Mouse (Mus musculus): ENCODE results near the gene Fign. TPM values are rescaled to one million over a fixed set of nuclear protein-coding genes. Genes with fewer than 3 reads are reported as not detected.

Gene Fign
- 1 to 10 TPM; 3.6 to 6.8 TPM for total RNA-seq (2021)
- polyA plus RNA-seq (2012; rRNA removed) = 2.3 and 2.9 TPM in 2 replicates
- long read RNA-seq = 0 reads

DNA sequence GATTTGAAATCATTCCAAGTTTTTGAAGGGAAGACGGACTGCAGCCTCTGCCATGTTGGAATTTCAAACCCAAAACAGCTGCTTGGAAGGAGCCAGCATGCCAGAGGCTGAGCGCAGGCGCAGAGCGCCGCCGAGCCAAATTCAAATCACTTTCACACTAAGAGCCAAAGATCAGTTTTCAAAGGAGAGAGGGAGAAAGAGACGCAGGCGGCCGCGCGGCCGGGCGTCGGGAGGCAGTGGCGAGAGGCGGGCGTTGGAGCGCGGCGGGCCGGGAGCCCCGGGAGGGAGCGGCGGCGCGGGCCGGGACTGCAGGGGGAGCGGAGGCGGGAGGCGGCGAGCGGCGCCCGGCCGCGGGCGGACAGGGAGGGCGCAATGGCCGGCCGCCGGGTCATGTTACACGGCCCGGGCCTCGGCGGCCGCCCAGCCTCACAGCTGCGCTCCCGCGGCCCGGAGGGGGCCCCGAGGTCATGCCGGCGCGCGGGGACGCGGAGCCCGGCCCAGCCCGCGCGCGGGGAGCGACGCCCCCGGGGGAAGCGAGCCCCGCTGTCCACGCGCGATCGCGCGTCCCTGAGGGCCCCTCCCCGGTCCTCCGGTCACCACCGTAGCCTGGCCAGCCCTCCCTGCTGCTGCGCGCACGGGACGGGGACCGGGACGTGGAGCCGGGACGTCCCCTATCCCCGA lies at the start of gene Fign:
Gene Fign (minus strand): TSS at position 102 of the 681 bp plus-strand sequence.
- peak; percentile 92 for DNase-seq

DNA sequence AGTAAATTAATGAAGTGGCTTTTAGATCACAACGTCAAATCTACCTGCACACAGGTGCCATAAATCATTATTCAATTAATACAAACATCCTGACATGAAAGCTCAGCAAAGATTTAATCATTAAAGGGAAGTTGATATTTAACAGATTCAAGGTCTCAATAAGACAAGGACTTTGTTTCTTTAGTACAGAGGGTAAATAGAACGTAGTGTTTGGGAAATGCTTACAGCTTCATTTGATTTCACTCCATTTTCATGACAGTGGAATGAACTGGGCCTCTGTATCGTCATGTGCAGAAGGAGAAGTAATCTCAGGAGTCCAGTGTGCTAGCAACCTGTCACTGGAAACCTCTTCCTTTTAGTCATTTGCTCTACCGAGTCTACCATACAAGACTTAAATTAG lies 35.8 kb upstream of the Fign start:
- no peak for DNase-seq

- no peak for DNase-seq
These were observed 22.7 kb upstream of the Fign start for GRCm38 (mm10) chr2:64120495-64120894.

GRCm38 (mm10) chr2:64116613-64117012 lies 18.8 kb upstream of the Fign start:
- no peak for DNase-seq

DNA sequence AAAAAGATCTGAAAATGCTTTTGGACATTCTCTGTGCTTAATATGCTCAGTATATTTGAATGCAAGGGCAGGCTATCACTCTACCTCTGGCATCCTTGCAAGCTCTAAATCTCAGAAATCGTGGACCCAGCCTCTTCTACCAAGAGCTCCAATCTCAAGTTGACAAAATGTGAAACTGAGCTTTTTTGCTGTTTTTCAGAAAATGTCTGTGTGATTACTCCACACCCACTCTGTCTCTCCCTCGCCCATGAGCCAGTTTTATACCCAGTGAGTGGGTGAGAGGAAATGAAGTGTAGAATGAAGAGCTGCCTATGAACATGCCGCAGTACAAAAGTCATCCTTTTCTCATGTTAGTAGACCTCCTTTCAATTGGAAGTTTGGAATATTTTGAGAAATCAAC lies 13.3 kb upstream of the Fign start:
- no peak for DNase-seq

DNA sequence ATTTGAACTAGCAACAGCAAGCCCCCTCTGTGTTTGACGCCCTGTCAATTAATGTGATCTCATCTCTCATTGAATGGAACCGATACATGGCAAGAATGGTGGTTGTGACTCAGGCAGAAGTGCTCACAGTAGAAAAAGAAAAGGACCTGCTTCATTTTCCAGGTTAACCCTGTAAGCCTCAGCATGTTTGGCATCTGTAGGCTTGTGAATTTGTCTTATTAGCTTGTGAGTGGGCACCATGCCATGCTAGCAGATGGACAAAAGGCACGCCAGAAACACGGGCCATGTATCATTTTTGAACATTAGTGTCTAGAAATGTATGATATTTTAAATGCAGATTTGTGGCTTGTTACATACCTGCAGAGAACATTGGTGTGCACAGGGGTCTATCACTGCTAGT lies 12.0 kb upstream of the Fign start:
- DNase-seq = no peak

DNA sequence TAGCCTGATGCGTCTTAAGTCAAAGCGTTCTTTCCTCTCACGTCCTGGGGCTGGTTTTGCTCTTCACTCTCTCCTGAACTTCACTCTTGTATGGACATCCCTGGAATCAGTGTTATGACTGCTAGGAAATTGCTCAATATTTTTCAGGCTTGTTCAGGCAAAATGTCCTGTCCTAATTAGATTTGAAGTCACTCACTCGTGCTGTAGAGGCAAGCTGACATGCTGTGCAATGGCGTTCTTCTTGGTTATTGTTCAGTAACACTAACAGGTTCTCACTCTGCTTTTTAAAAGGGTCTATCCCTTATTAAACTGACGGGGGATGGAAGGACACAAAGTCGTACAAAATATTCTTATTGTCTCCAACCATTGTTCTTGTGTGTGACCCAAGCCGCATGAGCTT lies 10.2 kb upstream of the Fign start:
- DNase-seq = no peak

GRCm38 (mm10) chr2:64098618-64099320 lies 931 bp upstream of the Fign start:
- peak; percentile 73 for DNase-seq

GRCm38 (mm10) chr2:64096721-64097411 lies 972 bp downstream of the Fign start:
- DNase-seq = peak; percentile 29

DNA sequence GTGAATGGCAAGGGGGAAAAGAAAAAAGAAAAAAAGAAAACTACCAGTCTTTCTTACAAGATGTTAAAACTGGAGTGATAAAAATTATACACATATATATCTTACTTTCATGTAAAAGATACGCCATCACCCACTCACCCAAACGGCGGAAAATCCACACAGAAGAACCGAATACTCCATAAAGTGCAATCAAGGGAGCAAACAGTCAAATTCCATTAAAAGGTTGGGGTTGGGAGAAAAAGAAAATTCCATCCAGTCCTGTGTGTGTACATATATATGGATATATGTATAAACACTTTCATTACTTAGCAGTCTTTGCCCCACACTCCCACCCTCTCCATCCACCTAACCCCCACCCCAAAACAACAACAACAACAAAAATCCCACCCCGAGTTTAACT lies 1.7 kb downstream of the Fign start:
- no peak for DNase-seq

DNA sequence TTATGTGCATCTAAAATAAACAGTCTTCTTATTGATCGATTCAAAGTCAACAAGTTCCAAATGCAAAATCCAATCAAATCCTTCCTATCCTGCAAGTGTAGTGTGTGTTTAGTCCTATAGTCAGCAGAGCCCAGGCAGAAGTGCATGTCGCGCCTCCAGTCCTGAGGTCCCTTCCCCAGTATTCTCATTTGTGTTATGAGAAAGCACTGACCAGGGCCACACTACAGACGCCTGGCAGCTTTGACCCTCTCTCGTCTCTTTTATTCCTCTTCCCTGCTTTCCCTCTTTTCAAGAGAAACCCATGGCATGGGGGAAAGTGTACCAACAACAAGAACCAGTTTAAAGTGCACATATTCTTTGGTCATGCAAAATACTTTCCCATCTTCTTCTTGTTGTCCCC lies 2.3 kb downstream of the Fign start:
- DNase-seq = peak; percentile 51

DNA sequence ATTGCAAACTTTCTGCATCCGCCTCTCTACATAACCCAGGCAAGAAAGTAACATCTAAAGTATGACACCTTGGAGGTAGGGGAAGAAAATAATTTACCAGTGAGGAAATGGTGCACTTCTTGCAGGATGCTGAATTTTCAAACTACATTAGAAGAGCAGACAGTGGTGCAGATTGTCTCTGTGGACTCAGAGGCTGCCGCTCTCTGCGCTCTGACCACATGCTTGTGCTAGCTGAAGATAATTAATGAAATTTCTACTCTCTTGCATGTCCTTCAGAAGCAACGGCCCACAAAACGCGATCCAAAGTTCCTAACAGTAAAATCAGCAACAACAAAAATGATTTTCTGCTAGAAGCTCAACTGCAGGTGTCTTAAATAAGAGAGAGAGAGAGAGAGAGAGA lies 4.8 kb downstream of the Fign start:
- DNase-seq = peak; percentile 41

DNA sequence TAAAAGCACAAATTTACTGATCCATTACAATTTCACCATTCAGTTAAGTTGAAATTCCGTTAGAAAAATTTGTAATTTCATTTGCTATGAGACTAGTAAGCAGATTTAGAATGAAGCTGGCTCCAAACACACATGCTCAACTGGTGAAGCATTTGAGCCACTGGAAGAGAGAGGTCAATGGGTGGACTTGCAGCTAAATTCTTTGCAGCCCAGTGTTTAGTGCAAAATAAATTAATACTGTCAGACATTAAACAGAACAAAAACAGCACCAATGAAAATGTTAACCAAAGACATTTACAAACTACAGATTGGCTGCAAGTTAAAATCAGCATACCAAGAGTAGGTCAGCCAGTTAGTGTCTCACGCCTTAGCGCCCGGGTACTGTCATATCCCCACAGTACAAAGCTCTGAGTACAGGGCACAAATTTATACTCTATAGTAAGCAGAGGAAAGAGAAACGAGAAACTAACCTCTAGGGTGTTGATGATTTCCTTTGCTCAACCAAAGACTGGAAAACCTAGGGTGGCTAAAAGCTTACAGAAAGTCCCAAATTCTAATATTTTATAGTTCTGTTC lies 13.9 kb downstream of the Fign start:
- DNase-seq = no peak

DNA sequence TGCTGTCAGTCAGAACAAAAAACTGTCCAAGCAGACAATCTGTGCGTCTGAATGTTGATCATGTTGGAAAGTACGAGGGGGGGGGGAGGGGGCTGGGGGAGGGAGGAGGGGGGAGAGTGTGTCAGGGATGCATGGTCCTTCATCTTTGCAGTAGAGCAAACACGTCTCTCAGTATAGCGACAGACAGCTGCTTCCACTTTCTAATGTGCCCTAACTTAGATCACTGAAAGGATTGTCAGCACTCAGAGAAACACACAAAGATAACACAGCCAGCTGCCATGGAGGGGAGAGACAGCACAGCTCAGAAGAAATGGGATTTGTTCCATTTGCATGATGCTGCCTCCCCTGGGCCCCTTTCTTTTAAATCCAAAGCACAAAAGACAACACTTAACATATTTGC lies 18.1 kb downstream of the Fign start:
- no peak for DNase-seq

- no peak for DNase-seq
These were observed 19.3 kb downstream of the Fign start for GRCm38 (mm10) chr2:64078551-64078950.

GRCm38 (mm10) chr2:64077846-64078245 lies 20.0 kb downstream of the Fign start:
- DNase-seq = no peak

DNA sequence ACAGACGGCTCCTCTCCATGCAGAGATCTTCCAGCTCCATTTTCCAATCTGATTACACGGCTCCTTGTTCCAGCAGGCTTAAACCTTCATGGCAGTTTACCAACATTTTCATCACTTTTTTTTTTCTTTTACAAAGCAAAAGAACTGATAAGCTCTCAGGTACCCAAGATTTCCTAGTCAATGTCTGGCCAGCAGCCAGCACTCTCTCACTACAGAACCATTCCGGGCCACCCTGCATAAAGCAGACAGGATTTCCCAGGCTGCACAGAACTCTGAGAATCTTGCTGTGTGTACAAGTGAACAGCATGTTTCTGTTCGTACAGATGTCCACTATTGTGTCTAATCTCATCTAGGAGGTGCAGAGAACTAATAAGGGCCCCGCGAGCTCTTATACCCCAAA lies 22.0 kb downstream of the Fign start:
- no peak for DNase-seq

DNA sequence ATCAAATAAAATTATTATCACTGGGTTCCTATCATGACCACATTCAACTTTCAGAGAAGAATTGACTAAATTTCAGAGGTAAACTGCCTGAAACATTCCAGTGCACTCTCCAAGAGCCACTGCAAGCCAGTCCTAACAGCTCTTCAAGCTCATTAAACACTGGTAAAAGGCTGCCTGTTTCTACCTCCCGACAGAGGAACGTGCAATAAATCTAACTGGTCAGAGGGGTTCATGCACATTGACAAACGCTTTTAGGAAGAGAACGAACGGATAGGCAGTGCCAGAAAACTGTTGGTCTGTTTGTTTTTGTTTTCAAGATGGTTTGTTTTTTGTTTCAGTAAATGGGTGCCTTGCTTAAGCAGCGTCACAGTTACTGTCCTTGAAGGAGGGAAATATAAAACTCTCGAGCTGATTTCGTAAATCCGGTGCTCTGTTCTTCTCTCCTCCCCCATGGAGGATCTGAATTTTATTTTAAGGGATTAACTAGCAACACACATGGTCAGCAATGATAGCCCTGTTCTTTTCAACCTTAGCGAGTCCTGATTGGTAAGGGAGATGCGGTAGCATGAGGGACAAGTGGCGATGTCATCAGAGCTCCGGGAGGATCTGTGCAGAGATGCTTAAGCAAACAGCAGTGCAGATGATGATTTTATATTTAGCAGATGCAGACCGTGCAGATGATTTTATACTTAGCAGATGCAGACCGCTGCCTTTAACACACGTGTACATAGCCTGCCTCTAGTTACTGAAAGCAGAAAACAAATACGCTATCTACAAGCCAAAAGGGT lies 23.0 kb downstream of the Fign start:
- no peak for DNase-seq

GRCm38 (mm10) chr2:64072158-64072557 lies 25.7 kb downstream of the Fign start:
- DNase-seq = no peak

DNA sequence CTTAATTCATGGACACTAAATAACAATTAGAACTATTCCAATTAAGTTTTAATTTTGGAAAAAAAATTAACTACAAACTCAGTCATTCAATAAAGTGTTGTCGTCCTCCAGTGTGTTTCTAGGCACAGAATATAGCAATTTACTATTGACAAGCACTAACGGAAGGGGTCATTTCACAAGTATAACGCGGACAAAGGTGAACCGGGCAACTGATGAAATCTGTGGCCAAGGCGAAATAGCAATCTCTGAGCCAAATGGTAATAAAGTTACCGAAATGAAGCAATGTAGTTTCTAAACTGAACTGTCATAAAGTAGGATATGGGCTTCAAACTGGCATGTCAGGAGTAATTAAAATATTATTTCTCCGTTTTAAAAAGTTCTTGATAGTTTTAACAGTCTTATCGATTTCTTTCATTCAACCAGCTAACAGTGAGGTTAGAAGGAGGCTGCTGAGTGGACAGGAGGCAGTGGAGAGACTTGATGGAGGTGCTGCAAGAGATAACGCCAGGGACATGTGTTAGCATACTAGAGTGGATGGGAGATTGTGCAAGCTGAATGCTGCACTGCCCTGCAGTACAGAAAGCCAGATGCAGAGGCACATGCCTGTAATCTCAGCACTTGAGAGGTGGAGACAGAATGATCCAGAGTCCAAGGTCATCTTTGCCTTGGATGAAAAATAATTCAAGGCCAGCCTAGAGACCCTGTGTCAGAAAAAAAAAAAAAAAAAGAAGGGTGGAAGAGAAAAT lies 27.7 kb downstream of the Fign start:
- DNase-seq = no peak

- no peak for DNase-seq
These were observed 32.3 kb downstream of the Fign start for GRCm38 (mm10) chr2:64065511-64065910.
